Mouse (Mus musculus): ENCODE measurements around the gene Slc6a20b. TPM values are rescaled to one million over a fixed set of nuclear protein-coding genes. Genes with fewer than 3 reads are reported as not detected.
"Not testable (repeated sequence)": the region's sequence is repeated elsewhere in the genome, so short reads cannot be mapped to it uniquely, and the experiment has no call there.

Slc6a20b gene
- polyA plus RNA-seq (2015; fragmentation: Nextera tagmentation; extraction: Ambion mirVana): 0.09 and 0.25 TPM in 2 replicates

GRCm38 (mm10) chr9:123632281-123632680 is at the start of gene Slc6a20b:
Slc6a20b (minus strand) TSS chr9:123632565.
- H3K9ac ChIP-seq (ENCODE audit: low read length): no peak within 1 kb of the TSS
- no peaks in the 10 kb centered on the region for H3K9me3 ChIP-seq (replicated peaks; ENCODE audit: control insufficient read depth, low read length)
- no peaks in the 10 kb centered on the region for H3K4me1 ChIP-seq (ENCODE audit: control insufficient read depth, insufficient read depth, low read length)
- no peak within 1 kb of the TSS for H3K4me3 ChIP-seq (ENCODE audit: low read length)
- WGBS: 85% methylated on average over 6 of the region's 6 CpGs
- H3K27me3 ChIP-seq (ENCODE audit: control insufficient read depth, insufficient read depth, low read length): no peaks in the 10 kb centered on the region
- H3K27ac ChIP-seq (ENCODE audit: low read length): no peak within 1 kb of the TSS
- no peak for ATAC-seq (replicated peaks; ENCODE audit: extremely low read depth, insufficient read depth, low FRiP score)
- no peak within 1 kb of the TSS for H3K4me2 ChIP-seq (ENCODE audit: low read depth, low read length)
- H3K36me3 ChIP-seq (ENCODE audit: control insufficient read depth, insufficient read depth): no peaks in the 10 kb centered on the region

- ATAC-seq (replicated peaks; ENCODE audit: extremely low read depth, insufficient read depth, low FRiP score): no peak
- 36% methylated on average over 2 of the region's 2 CpGs for WGBS
- H3K4me1 ChIP-seq (ENCODE audit: control insufficient read depth, insufficient read depth, low read length): peaks cover 7% of the 10 kb centered on the region
- no peaks in the 10 kb centered on the region for H3K36me3 ChIP-seq (ENCODE audit: control insufficient read depth, insufficient read depth)
- H3K9me3 ChIP-seq (replicated peaks; ENCODE audit: control insufficient read depth, low read length): no peaks in the 10 kb centered on the region
- peak overlapping the region; percentile 51 for H3K4me3 ChIP-seq (ENCODE audit: low read length)
- H3K27me3 ChIP-seq (ENCODE audit: control insufficient read depth, insufficient read depth, low read length): peaks cover 46% of the 10 kb centered on the region
- H3K4me2 ChIP-seq (ENCODE audit: low read depth, low read length): no peak overlapping the region
- H3K9ac ChIP-seq (ENCODE audit: low read length): no peak overlapping the region
- no peak overlapping the region for H3K27ac ChIP-seq (ENCODE audit: low read length)
These were observed 46.8 kb upstream of the Slc6a20b start for GRCm38 (mm10) chr9:123679198-123679597.

GRCm38 (mm10) chr9:123678327-123679105 is 46.2 kb upstream of the Slc6a20b start, which contains the start of the genes Ccr9 and Slc6a20a:
Ccr9 (plus strand) TSS chr9:123678439.
Slc6a20a (minus strand) TSS chr9:123678885.
- no peak within 1 kb of the TSS for H3K27ac ChIP-seq (ENCODE audit: low read length)
- WGBS: 2% methylated on average over 73 of the region's 73 CpGs
- no peaks in the 10 kb centered on the region for H3K36me3 ChIP-seq (ENCODE audit: control insufficient read depth, insufficient read depth)
- H3K9me3 ChIP-seq (replicated peaks; ENCODE audit: control insufficient read depth, low read length): no peaks in the 10 kb centered on the region
- peak within 1 kb of the TSS; percentile 23; the same call in 1 of the 2 replicates for H3K9ac ChIP-seq (ENCODE audit: low read length)
- peak within 1 kb of the TSS; percentile 71 for H3K4me2 ChIP-seq (ENCODE audit: low read depth, low read length)
- H3K27me3 ChIP-seq (ENCODE audit: control insufficient read depth, insufficient read depth, low read length): peaks cover 46% of the 10 kb centered on the region
- peak within 1 kb of the TSS; percentile 51 for H3K4me3 ChIP-seq (ENCODE audit: low read length)
- ATAC-seq (replicated peaks; ENCODE audit: extremely low read depth, insufficient read depth, low FRiP score): no peak
- peaks cover 7% of the 10 kb centered on the region for H3K4me1 ChIP-seq (ENCODE audit: control insufficient read depth, insufficient read depth, low read length)

- Histone ChIP-seq H3K9me3 (replicated peaks; ENCODE audit: control insufficient read depth, low read length) (no peaks in the 10 kb centered on the region), H3K36me3 (ENCODE audit: control insufficient read depth, insufficient read depth) (no peaks in the 10 kb centered on the region), H3K4me2 (ENCODE audit: low read depth, low read length) (no peak overlapping the region), H3K27me3 (ENCODE audit: control insufficient read depth, insufficient read depth, low read length) (no peaks in the 10 kb centered on the region), H3K9ac (ENCODE audit: low read length) (no peak overlapping the region), H3K4me1 (ENCODE audit: control insufficient read depth, insufficient read depth, low read length) (no peaks in the 10 kb centered on the region), H3K4me3 (ENCODE audit: low read length) (no peak overlapping the region), H3K27ac (ENCODE audit: low read length) (no peak overlapping the region)
- no peak for ATAC-seq (replicated peaks; ENCODE audit: extremely low read depth, insufficient read depth, low FRiP score)
- WGBS: 44% methylated on average over 5 of the region's 5 CpGs
These were observed 33.3 kb upstream of the Slc6a20b start for GRCm38 (mm10) chr9:123665645-123666044.

- not testable (repeated sequence) for ATAC-seq (replicated peaks; ENCODE audit: extremely low read depth, insufficient read depth, low FRiP score); H3K4me1 ChIP-seq (ENCODE audit: control insufficient read depth, insufficient read depth, low read length); H3K27ac ChIP-seq (ENCODE audit: low read length); H3K36me3 ChIP-seq (ENCODE audit: control insufficient read depth, insufficient read depth); H3K4me2 ChIP-seq (ENCODE audit: low read depth, low read length); H3K9me3 ChIP-seq (replicated peaks; ENCODE audit: control insufficient read depth, low read length); H3K4me3 ChIP-seq (ENCODE audit: low read length); H3K9ac ChIP-seq (ENCODE audit: low read length); H3K27me3 ChIP-seq (ENCODE audit: control insufficient read depth, insufficient read depth, low read length)
- 78% methylated on average over 17 of the region's 18 CpGs for WGBS
These were observed 27.8 kb upstream of the Slc6a20b start for GRCm38 (mm10) chr9:123659986-123660676.

- H3K27me3 ChIP-seq (ENCODE audit: control insufficient read depth, insufficient read depth, low read length): no peaks in the 10 kb centered on the region
- no peak for ATAC-seq (replicated peaks; ENCODE audit: extremely low read depth, insufficient read depth, low FRiP score)
- no peaks in the 10 kb centered on the region for H3K36me3 ChIP-seq (ENCODE audit: control insufficient read depth, insufficient read depth)
- H3K4me3 ChIP-seq (ENCODE audit: low read length): no peak overlapping the region
- no peak overlapping the region for H3K27ac ChIP-seq (ENCODE audit: low read length)
- no peak overlapping the region for H3K9ac ChIP-seq (ENCODE audit: low read length)
- no peaks in the 10 kb centered on the region for H3K9me3 ChIP-seq (replicated peaks; ENCODE audit: control insufficient read depth, low read length)
- H3K4me2 ChIP-seq (ENCODE audit: low read depth, low read length): no peak overlapping the region
- H3K4me1 ChIP-seq (ENCODE audit: control insufficient read depth, insufficient read depth, low read length): no peaks in the 10 kb centered on the region
These were observed 26.6 kb upstream of the Slc6a20b start for GRCm38 (mm10) chr9:123658981-123659380.

- Histone ChIP-seq H3K27me3 (ENCODE audit: control insufficient read depth, insufficient read depth, low read length) (no peaks in the 10 kb centered on the region), H3K36me3 (ENCODE audit: control insufficient read depth, insufficient read depth) (no peaks in the 10 kb centered on the region), H3K4me3 (ENCODE audit: low read length) (no peak overlapping the region), H3K4me1 (ENCODE audit: control insufficient read depth, insufficient read depth, low read length) (no peaks in the 10 kb centered on the region), H3K27ac (ENCODE audit: low read length) (no peak overlapping the region), H3K9me3 (replicated peaks; ENCODE audit: control insufficient read depth, low read length) (no peaks in the 10 kb centered on the region), H3K9ac (ENCODE audit: low read length) (no peak overlapping the region), H3K4me2 (ENCODE audit: low read depth, low read length) (no peak overlapping the region)
- 72% methylated on average over 3 of the region's 3 CpGs for WGBS
- ATAC-seq (replicated peaks; ENCODE audit: extremely low read depth, insufficient read depth, low FRiP score): no peak
These were observed 25.1 kb upstream of the Slc6a20b start for GRCm38 (mm10) chr9:123657457-123657856.

- no peak overlapping the region for H3K27ac ChIP-seq (ENCODE audit: low read length)
- H3K4me3 ChIP-seq (ENCODE audit: low read length): no peak overlapping the region
- H3K4me1 ChIP-seq (ENCODE audit: control insufficient read depth, insufficient read depth, low read length): no peaks in the 10 kb centered on the region
- H3K36me3 ChIP-seq (ENCODE audit: control insufficient read depth, insufficient read depth): no peaks in the 10 kb centered on the region
- ATAC-seq (replicated peaks; ENCODE audit: extremely low read depth, insufficient read depth, low FRiP score): no peak
- no peak overlapping the region for H3K9ac ChIP-seq (ENCODE audit: low read length)
- no peak overlapping the region for H3K4me2 ChIP-seq (ENCODE audit: low read depth, low read length)
- no peaks in the 10 kb centered on the region for H3K9me3 ChIP-seq (replicated peaks; ENCODE audit: control insufficient read depth, low read length)
- H3K27me3 ChIP-seq (ENCODE audit: control insufficient read depth, insufficient read depth, low read length): no peaks in the 10 kb centered on the region
- 35% methylated on average over 4 of the region's 4 CpGs for WGBS
These were observed 19.0 kb upstream of the Slc6a20b start for GRCm38 (mm10) chr9:123651369-123651768.

Data from heart, embryonic 16.5 days (tissue).